Mouse (Mus musculus): ENCODE results near the gene Speer4d. TPM values are rescaled to one million over a fixed set of nuclear protein-coding genes. Genes with fewer than 3 reads are reported as not detected.
"Not testable (repeated sequence)": the region's sequence is repeated elsewhere in the genome, so short reads cannot be mapped to it uniquely, and the experiment has no call there.

Gene Speer4d
- polyA plus RNA-seq (2016; fragmentation: Nextera tagmentation; extraction: Ambion mirVana): not detected in 2 replicates

DNA sequence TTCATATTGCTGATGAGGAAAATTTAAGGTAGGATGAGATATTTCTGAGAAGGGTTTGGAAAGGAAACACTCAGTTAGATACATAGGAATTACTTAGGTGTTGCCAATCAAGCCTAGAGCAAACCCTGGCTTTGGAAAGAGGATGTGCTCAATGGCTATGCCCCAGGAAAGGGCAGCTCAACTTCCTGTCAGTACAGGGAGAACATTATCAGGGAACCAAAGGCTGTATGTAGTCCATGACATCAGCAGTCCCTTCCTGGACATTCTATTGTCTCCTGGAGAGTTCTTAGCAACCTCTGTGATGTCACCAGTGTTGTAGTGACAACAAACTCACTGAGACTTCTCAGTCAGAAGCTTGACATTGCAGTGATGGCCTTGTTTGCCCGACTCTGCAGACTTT lies at the start of gene Speer4d:
TSS of gene Speer4d (plus strand) at position 301 of the 400 bp plus-strand sequence.
- not testable (repeated sequence) for H3K4me1 ChIP-seq; H3K27ac ChIP-seq (replicated peaks); H3K4me3 ChIP-seq; H3K36me3 ChIP-seq; H3K27me3 ChIP-seq (ENCODE audit: low read depth, poor library complexity, severe bottlenecking); DNase-seq (ENCODE audit: low spot score)
- 69% methylated on average over 1 of the region's 1 CpGs for WGBS
- H3K9me3 ChIP-seq (replicated peaks): peaks cover 28% of the 10 kb centered on the region

DNA sequence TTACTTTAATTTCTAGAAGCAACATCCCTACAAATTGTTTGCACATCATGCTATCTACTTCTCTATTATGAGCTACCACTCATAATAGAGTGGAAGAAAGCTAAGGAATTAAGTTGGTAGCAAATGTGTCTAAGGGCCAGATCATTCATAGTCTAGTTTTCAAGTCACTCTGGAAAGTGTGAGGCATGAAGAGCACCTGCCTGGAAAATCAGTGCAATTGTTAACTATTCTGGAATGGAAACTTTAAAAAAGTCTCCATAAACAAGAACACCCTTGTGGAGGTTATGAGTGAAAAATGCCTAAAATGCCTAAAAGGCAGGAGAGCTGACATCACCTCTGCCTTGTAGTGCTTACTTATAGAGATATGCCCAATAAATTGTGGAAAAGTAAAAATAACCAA lies 45.1 kb upstream of the Speer4d start:
- not testable (repeated sequence) for H3K27ac ChIP-seq (replicated peaks); H3K36me3 ChIP-seq; H3K4me1 ChIP-seq; DNase-seq (ENCODE audit: low spot score); H3K4me3 ChIP-seq; H3K27me3 ChIP-seq (ENCODE audit: low read depth, poor library complexity, severe bottlenecking)
- peaks cover 37% of the 10 kb centered on the region; the same call in 1 of the 2 replicates for H3K9me3 ChIP-seq (replicated peaks)

DNA sequence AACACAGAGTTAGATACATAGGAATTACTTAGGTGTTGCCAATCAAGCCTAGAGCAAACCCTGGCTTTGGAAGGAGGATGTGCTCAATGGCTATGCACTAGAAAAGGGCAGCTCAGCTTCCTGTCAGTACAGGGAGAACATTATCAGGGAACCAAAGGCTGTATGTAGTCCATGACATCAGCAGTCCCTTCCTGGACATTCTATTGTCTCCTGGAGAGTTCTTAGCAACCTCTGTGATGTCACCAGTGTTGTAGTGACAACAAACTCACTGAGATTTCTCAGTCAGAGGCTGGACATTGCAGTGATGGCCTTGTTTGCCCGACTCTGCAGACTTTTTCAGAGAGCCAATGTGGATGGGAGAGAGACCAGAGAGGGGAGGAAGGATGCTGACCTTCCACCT lies 41.8 kb upstream of the Speer4d start, which contains the start of gene Gm21083:
TSS of gene Gm21083 (plus strand) at position 301 of the 400 bp plus-strand sequence.
- DNase-seq (ENCODE audit: low spot score); H3K27ac ChIP-seq (replicated peaks); H3K36me3 ChIP-seq; H3K27me3 ChIP-seq (ENCODE audit: low read depth, poor library complexity, severe bottlenecking); H3K4me1 ChIP-seq; H3K4me3 ChIP-seq: not testable (repeated sequence)
- WGBS: no CpG with 5 or more reads among the region's 1 CpGs
- H3K9me3 ChIP-seq (replicated peaks): peaks cover 29% of the 10 kb centered on the region; the same call in 1 of the 2 replicates

DNA sequence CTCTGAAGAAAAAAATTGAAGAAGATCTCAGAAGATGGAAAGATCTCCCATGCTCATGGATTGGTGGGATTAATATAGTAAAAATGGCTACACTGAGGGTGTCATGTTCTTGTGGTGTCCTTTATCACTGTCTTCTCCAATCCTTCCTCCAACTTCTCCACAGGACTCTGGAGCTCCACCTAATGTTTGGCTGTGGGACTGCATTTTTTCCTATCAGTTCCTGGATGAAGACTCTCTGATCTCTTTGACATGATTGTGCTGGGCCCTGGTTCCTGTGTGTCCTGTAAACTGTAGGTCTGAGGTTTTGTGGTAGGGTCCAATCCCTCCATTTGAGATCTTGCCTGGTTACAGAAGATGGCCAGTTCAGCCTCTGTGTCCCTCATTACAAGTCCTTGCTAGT lies 32.5 kb upstream of the Speer4d start:
- not testable (repeated sequence) for H3K36me3 ChIP-seq; H3K4me3 ChIP-seq; H3K4me1 ChIP-seq; H3K27me3 ChIP-seq (ENCODE audit: low read depth, poor library complexity, severe bottlenecking); H3K27ac ChIP-seq (replicated peaks); DNase-seq (ENCODE audit: low spot score)
- H3K9me3 ChIP-seq (replicated peaks): peaks cover 24% of the 10 kb centered on the region

DNA sequence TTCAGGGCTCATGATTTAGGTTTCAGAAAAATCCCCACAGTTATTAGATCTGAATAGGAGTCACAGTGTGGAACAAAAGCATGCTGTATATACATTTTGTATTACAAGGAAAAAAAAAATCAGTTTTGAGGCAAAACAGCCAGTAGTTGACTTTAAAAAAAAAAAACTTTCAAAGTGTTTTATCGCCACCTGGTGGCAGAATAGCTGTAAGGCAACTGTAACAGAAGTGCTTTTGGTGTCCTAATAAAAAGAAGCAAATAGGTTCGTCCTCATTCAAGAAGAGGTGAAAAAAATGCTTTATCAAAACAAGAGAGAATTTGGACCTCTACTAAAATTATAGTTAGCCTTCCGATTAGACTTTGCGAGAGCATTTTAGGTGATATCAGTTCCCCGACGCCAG lies 30.6 kb upstream of the Speer4d start:
- H3K9me3 ChIP-seq (replicated peaks): peaks cover 24% of the 10 kb centered on the region
- WGBS: 35% methylated on average over 6 of the region's 6 CpGs
- not testable (repeated sequence) for H3K4me3 ChIP-seq; H3K36me3 ChIP-seq; H3K27me3 ChIP-seq (ENCODE audit: low read depth, poor library complexity, severe bottlenecking); H3K27ac ChIP-seq (replicated peaks); DNase-seq (ENCODE audit: low spot score); H3K4me1 ChIP-seq

GRCm38 (mm10) chr5:15590635-15591034 lies 28.2 kb upstream of the Speer4d start:
- 67% methylated on average over 5 of the region's 5 CpGs for WGBS
- not testable (repeated sequence) for H3K27me3 ChIP-seq (ENCODE audit: low read depth, poor library complexity, severe bottlenecking); H3K27ac ChIP-seq (replicated peaks)

DNA sequence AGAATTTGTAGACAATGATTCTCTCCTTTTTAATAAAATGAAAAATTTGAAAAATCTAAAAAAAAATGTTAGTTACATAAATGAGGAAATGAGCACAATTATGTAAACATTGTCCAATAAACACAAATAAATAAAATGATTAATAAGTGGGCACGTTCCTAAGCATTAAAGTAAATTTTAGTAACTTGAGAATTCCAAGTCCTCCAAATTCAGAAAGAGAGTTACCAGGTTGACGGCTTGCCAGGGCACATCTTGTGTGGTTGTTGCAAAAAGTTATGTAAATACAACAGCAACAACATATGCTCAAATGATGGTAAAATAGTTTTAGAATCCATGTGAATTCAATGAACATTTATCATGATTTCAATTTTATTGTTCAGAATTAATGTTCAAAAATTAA lies 27.3 kb upstream of the Speer4d start:
- peaks cover 31% of the 10 kb centered on the region for H3K9me3 ChIP-seq (replicated peaks)
- 77% methylated on average over 2 of the region's 2 CpGs for WGBS

More at GRCm38 (mm10) chr5:15590635-15591034, 28.2 kb upstream of the Speer4d start:
- H3K4me1 ChIP-seq; DNase-seq (ENCODE audit: low spot score); H3K36me3 ChIP-seq; H3K4me3 ChIP-seq: not testable (repeated sequence)
- H3K9me3 ChIP-seq (replicated peaks): peaks cover 28% of the 10 kb centered on the region

GRCm38 (mm10) chr5:15598831-15599230 lies 20.0 kb upstream of the Speer4d start:
- not testable (repeated sequence) for H3K27ac ChIP-seq (replicated peaks); H3K36me3 ChIP-seq; H3K4me3 ChIP-seq; H3K4me1 ChIP-seq; H3K27me3 ChIP-seq (ENCODE audit: low read depth, poor library complexity, severe bottlenecking); DNase-seq (ENCODE audit: low spot score)
- H3K9me3 ChIP-seq (replicated peaks): peaks cover 51% of the 10 kb centered on the region

More for the DNA sequence above, 27.3 kb upstream of the Speer4d start:
- DNase-seq (ENCODE audit: low spot score); H3K4me1 ChIP-seq; H3K27me3 ChIP-seq (ENCODE audit: low read depth, poor library complexity, severe bottlenecking); H3K36me3 ChIP-seq; H3K27ac ChIP-seq (replicated peaks); H3K4me3 ChIP-seq: not testable (repeated sequence)

- not testable (repeated sequence) for DNase-seq (ENCODE audit: low spot score); H3K4me1 ChIP-seq; H3K4me3 ChIP-seq; H3K27me3 ChIP-seq (ENCODE audit: low read depth, poor library complexity, severe bottlenecking); H3K36me3 ChIP-seq; H3K27ac ChIP-seq (replicated peaks)
- H3K9me3 ChIP-seq (replicated peaks): peaks cover 49% of the 10 kb centered on the region
- WGBS: 43% methylated on average over 4 of the region's 4 CpGs
These were observed 18.5 kb upstream of the Speer4d start for GRCm38 (mm10) chr5:15600342-15600741.

- not testable (repeated sequence) for H3K4me3 ChIP-seq; H3K4me1 ChIP-seq; DNase-seq (ENCODE audit: low spot score); H3K27me3 ChIP-seq (ENCODE audit: low read depth, poor library complexity, severe bottlenecking); H3K36me3 ChIP-seq; H3K27ac ChIP-seq (replicated peaks)
- peaks cover 55% of the 10 kb centered on the region for H3K9me3 ChIP-seq (replicated peaks)
- WGBS: 68% methylated on average over 5 of the region's 5 CpGs
These were observed 17.4 kb upstream of the Speer4d start for GRCm38 (mm10) chr5:15601481-15601880.

- H3K4me1 ChIP-seq; H3K27ac ChIP-seq (replicated peaks); H3K36me3 ChIP-seq; H3K4me3 ChIP-seq; DNase-seq (ENCODE audit: low spot score); H3K27me3 ChIP-seq (ENCODE audit: low read depth, poor library complexity, severe bottlenecking): not testable (repeated sequence)
- peaks cover 58% of the 10 kb centered on the region for H3K9me3 ChIP-seq (replicated peaks)
- 71% methylated on average over 3 of the region's 3 CpGs for WGBS
These were observed 16.9 kb upstream of the Speer4d start for GRCm38 (mm10) chr5:15601960-15602359.

DNA sequence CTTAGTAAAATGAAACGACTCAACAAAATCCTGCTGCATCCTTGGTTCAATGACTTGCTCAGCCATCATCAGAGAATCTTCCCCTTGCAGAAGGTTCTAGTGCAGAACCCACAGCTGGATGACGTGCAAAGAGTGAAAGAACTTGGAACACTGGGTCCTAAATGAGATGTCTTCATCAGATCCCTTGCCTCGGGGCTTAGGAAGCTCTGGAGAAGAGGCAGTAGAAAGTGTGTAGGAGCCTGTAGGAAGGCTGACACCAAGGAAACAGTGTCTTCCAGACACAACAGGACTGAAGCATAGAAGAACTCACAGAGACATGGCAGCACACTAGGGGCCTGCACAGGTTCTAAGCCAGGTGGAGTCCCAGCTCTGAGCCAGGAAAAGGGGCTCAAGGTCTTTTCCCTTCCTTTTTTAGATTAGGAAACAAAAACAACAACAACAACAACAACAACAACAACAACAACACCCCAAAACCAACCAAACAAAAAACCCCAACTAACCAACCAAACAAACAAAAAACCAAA lies 16.4 kb upstream of the Speer4d start:
- not testable (repeated sequence) for H3K27me3 ChIP-seq (ENCODE audit: low read depth, poor library complexity, severe bottlenecking); H3K4me1 ChIP-seq; DNase-seq (ENCODE audit: low spot score); H3K27ac ChIP-seq (replicated peaks); H3K36me3 ChIP-seq; H3K4me3 ChIP-seq
- peaks cover 61% of the 10 kb centered on the region for H3K9me3 ChIP-seq (replicated peaks)
- WGBS: 63% methylated on average over 3 of the region's 3 CpGs

GRCm38 (mm10) chr5:15603008-15603407 lies 15.9 kb upstream of the Speer4d start:
- H3K4me3 ChIP-seq; H3K36me3 ChIP-seq; H3K4me1 ChIP-seq; H3K27me3 ChIP-seq (ENCODE audit: low read depth, poor library complexity, severe bottlenecking); DNase-seq (ENCODE audit: low spot score); H3K27ac ChIP-seq (replicated peaks): not testable (repeated sequence)
- peaks cover 62% of the 10 kb centered on the region for H3K9me3 ChIP-seq (replicated peaks)
- 72% methylated on average over 2 of the region's 2 CpGs for WGBS

DNA sequence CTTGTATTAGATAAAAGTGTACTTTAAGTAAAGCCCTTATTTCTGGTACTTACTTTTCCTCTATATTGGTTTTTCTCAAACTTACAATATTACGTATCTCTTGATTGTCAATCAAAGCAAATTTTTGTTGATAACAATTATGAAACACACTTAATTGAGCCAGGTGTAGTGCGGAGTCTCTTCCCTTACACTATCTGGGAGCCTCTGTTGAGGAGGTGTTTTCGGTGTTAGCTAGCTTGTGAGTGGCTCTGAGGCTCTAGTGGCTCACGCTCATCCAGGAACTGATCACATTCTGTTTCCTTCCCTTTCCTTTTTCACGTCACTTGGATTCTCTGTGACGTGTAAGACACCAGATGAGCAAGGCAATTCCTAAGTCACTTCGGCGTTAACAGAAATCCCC lies 15.3 kb upstream of the Speer4d start:
- WGBS: 77% methylated on average over 8 of the region's 8 CpGs
- H3K27me3 ChIP-seq (ENCODE audit: low read depth, poor library complexity, severe bottlenecking); H3K27ac ChIP-seq (replicated peaks); H3K36me3 ChIP-seq; DNase-seq (ENCODE audit: low spot score); H3K4me3 ChIP-seq; H3K4me1 ChIP-seq: not testable (repeated sequence)
- peaks cover 61% of the 10 kb centered on the region for H3K9me3 ChIP-seq (replicated peaks)
